Mouse (Mus musculus) forebrain, postnatal 0 days (tissue): ENCODE measurements at regions not wholly inside any gene's neighbourhood (a gene's known extent, or its start where the extent isn't known, plus 50 kb on each side); places are given as distances from the start of the nearest gene placed in this dataset.

Experiments used
- ATAC-seq: fragments of 200-750 bp; cut with Nextera tagmentation; 2 replicates; pipeline ENCODE4 v1.8.0; 2017; ENCODE audit warnings: mild to moderate bottlenecking, moderate library complexity
- DNase-seq: peaks from one replicate; pipeline ENCODE4 v3.0.0-alpha.2; 2015
- H3K27ac ChIP-seq: fragments of 300-500 bp; sonication (generic); 2 replicates; pipeline ENCODE4 v1.5.1; 2014; ENCODE audit warnings: low read depth, mild to moderate bottlenecking, antibody characterized with exemption, low read length, moderate library complexity, mixed read lengths
- H3K27me3 ChIP-seq: fragments of 300-500 bp; sonication (generic); 2 replicates; pipeline ENCODE4 v1.6.1; 2014; ENCODE audit warnings: mild to moderate bottlenecking, low read length, mixed read lengths; ENCODE audit not compliant: insufficient read depth
- H3K36me3 ChIP-seq: fragments of 300-500 bp; sonication (generic); 2 replicates; pipeline ENCODE4 v1.6.1; 2014; ENCODE audit warnings: mild to moderate bottlenecking, moderate library complexity; ENCODE audit not compliant: insufficient read depth
- H3K4me1 ChIP-seq: fragments of 300-500 bp; sonication (generic); 2 replicates; pipeline ENCODE4 v1.6.1; 2014; ENCODE audit warnings: antibody characterized with exemption; ENCODE audit not compliant: insufficient read depth
- H3K4me2 ChIP-seq: fragments of 300-500 bp; sonication (generic); 2 replicates; pipeline ENCODE4 v1.6.1; 2014; ENCODE audit warnings: low read depth, mild to moderate bottlenecking, moderate library complexity
- H3K4me3 ChIP-seq: fragments of 300-500 bp; sonication (generic); 2 replicates; pipeline ENCODE4 v1.5.1; 2014; ENCODE audit warnings: low read depth, low read length, mixed read lengths
- H3K9ac ChIP-seq: fragments of 300-500 bp; sonication (generic); 2 replicates; pipeline ENCODE4 v1.6.1; 2014; ENCODE audit warnings: mild to moderate bottlenecking
- H3K9me3 ChIP-seq: fragments of 300-500 bp; sonication (generic); 2 replicates; pipeline ENCODE4 v1.6.1; 2016; ENCODE audit warnings: low read length
- CTCF ChIP-seq: sonication (generic); IDR thresholded peaks from 2 replicates; pipeline ENCODE4 v1.5.1; 2016; ENCODE audit warnings: antibody characterized with exemption, control low read depth, low read depth
- WGBS: fragments of 180-500 bp; shearing (Covaris S2); extraction: QIAGEN DNeasy Blood & Tissue Kit; methylation state at CpG from one replicate; pipeline ENCODE4 v1.1.7; 2014; 5-methylcytosine and 5-hydroxymethylcytosine counted together

DNA sequence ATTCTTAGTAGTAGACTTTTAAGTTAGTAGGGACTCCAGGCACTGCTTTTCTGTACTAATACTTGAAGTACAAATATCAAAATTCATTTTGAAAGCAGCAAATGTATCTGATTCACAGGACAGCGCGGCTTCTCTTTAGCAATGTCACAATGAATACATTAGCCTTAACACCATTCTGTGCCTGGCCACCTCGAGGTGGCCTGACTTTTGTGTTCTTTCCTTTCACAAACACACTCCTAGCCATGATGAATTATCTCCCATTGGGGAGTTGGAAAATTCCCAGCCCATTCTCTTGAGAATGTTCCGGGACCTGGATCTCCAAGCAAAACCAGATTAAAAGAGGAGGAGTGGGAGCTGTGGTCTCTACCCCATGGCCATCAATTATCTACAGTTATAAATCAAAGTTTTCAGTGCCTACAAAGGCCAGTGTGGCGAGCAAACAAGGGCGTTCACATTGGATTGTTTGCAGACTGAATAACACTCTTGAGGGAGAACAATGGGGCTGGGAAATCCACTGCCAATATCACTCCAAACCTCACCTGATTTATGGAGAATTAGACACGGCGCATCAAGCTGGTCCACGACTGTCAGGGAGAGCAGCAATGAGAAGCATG is 82.7 kb upstream of the Rarb start:
- no peak for TF ChIP-seq CTCF
- 69% methylated on average over 9 of the region's 9 CpGs for WGBS
- Histone ChIP-seq H3K36me3 (no peaks in the 10 kb centered on the region), H3K27ac (no peak overlapping the region), H3K4me3 (no peak overlapping the region), H3K27me3 (no peaks in the 10 kb centered on the region), H3K4me1 (0 out of 2 replicates have a peak, but pooled peaks cover 5% of the 10 kb centered on the region), H3K4me2 (no peak overlapping the region), H3K9ac (no peak overlapping the region), H3K9me3 (no peaks in the 10 kb centered on the region)
- no peak for ATAC-seq
- DNase-seq = no peak

DNA sequence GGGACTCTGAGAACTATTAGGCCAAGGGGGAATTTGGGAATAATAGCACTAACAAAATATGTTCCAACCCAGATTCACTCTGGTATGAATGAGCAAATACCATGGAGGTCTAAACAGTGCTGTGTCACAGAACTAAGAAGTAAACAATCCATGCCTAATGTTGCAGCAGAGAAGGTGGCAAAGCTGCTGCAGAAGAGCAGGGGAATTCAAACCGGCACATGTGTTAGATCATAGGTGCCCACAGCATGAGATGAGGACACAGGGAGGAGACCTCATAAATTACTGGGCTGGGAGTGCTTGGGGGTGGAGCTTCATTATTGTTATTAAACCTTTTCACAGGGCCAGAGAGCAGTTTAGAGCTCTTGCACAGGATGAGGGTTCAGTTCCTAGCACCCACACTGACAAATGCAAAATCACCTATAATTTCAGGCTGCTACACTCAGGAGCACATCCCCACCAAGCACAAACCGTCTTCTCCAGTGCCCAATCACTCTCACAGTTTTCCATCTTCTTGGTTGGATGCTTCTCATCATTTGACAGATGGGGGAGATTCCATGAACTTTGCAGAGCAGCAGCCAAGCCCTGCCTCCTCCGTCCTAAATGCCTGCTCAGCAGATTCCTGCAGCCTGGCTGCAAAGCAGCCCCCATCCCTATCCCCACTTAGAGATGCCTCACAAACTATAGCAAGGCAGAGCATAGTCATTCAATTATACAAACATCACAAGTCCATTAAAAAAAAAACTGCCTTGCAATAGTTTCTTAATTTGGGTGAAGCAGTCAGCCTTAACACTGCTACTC is 79.0 kb upstream of the Rarb start:
- WGBS = 35% methylated on average over 3 of the region's 3 CpGs

DNA sequence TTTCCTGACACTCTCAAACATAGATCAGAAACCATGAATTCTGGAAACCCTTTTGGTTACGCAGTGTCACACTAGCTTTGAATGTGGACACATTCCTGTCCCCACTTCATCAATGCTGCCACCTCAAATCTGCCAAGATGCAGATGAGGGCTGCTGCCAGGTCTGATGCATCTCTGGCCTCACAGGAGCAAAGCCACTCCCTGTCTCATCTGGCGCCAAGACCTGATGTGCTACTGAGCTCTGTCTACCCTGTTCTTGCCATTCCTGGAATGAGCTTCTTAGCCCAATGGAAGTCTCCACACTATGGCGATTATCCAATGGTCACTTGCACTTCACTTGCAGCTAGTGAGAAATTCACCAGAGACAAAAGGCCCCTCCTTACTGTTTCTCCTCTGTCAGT is 78.0 kb upstream of the Rarb start:
- no peak for DNase-seq

More for the DNA sequence above, 79.0 kb upstream of the Rarb start:
- no peak overlapping the region for H3K4me3 ChIP-seq
- H3K27me3 ChIP-seq = no peaks in the 10 kb centered on the region
- ATAC-seq = no peak; the same call in 1 of the 2 replicates
- no peak for TF ChIP-seq CTCF
- H3K9ac ChIP-seq = no peak overlapping the region
- no peak overlapping the region for H3K4me2 ChIP-seq
- no peaks in the 10 kb centered on the region for H3K36me3 ChIP-seq
- no peak overlapping the region for H3K27ac ChIP-seq
- H3K9me3 ChIP-seq = no peaks in the 10 kb centered on the region
- H3K4me1 ChIP-seq = 0 out of 2 replicates have a peak, but pooled peaks cover 5% of the 10 kb centered on the region
- no peak for DNase-seq

DNA sequence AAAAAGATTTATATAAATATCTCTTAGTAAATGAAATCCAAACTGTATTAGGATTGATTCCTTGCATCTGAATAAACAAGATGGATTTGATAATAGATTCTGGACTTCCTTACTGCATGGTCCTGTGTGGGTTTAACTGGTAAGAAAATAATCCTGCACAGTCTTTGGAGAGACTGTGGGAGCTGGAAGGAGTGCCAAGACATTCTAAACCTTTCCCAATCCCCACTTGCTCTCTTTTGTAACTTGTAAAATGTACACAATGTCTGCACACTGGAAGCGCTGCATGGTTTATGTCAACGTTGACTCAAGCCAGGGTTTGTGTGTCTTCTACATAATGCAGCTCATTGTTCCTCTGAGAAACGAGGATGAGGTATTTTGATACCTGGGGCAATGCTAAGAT is 62.3 kb upstream of the Rarb start:
- H3K4me1 ChIP-seq = no peaks in the 10 kb centered on the region
- 49% methylated on average over 3 of the region's 3 CpGs for WGBS
- H3K36me3 ChIP-seq = no peaks in the 10 kb centered on the region
- DNase-seq (no peak), ATAC-seq (no peak)
- no peak overlapping the region for H3K27ac ChIP-seq
- no peak overlapping the region for H3K4me2 ChIP-seq
- no peaks in the 10 kb centered on the region for H3K9me3 ChIP-seq
- TF ChIP-seq CTCF = no peak
- no peaks in the 10 kb centered on the region for H3K27me3 ChIP-seq
- H3K4me3 ChIP-seq = no peak overlapping the region
- no peak overlapping the region for H3K9ac ChIP-seq

More for the DNA sequence above, 78.0 kb upstream of the Rarb start:
- Histone ChIP-seq H3K9ac (no peak overlapping the region), H3K27ac (no peak overlapping the region), H3K36me3 (no peaks in the 10 kb centered on the region), H3K9me3 (no peaks in the 10 kb centered on the region), H3K27me3 (no peaks in the 10 kb centered on the region), H3K4me3 (no peak overlapping the region), H3K4me1 (0 out of 2 replicates have a peak, but pooled peaks cover 5% of the 10 kb centered on the region), H3K4me2 (no peak overlapping the region)
- WGBS = 86% methylated on average over 3 of the region's 3 CpGs
- ATAC-seq = no peak
- TF ChIP-seq CTCF = no peak

DNA sequence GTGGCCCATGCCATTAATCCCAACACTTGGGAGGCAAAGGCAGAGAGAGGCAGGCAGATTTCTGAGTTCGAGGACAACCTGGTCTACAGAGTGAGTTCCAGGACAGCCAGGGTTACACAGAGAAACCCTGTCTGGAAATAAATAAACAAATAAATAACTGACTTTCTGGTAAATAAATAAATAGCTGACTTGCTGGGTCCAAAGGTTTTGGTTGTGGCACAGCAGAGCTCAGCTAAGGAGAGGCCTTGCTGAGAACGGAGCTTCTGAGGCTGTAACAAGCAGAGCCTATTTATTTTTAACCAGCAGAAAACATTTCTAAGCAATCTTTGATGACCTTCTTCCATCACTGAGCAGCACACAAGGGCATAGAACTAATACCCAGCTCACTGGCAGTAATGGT is 50.3 kb upstream of the Rarb start:
- H3K36me3 ChIP-seq = no peaks in the 10 kb centered on the region
- no peak overlapping the region for H3K4me2 ChIP-seq
- H3K27me3 ChIP-seq = no peaks in the 10 kb centered on the region
- H3K4me3 ChIP-seq = no peak overlapping the region
- no peaks in the 10 kb centered on the region for H3K9me3 ChIP-seq
- ATAC-seq (no peak), DNase-seq (no peak)
- no peak for TF ChIP-seq CTCF
- no peaks in the 10 kb centered on the region for H3K4me1 ChIP-seq
- H3K27ac ChIP-seq = no peak overlapping the region
- WGBS = 93% methylated on average over 2 of the region's 2 CpGs
- no peak overlapping the region for H3K9ac ChIP-seq
